Mouse (Mus musculus) embryonic facial prominence, embryonic 14.5 days (tissue): ENCODE data around the gene Mpv17. TPM values are rescaled to one million over a fixed set of nuclear protein-coding genes. Genes with fewer than 3 reads are reported as not detected.

Experiments used
- ATAC-seq: fragments of 200-750 bp; cut with Nextera tagmentation; 2 replicates; pipeline ENCODE4 v1.8.0; 2017; ENCODE audit warnings: low read depth, moderate number of reproducible peaks, moderate TSS enrichment
- DNase-seq: peaks from one replicate; pipeline ENCODE4 v3.0.0-alpha.2; 2015; ENCODE audit warnings: low spot score
- H3K27ac ChIP-seq: fragments of 300-500 bp; sonication (generic); replicated peaks from 2 replicates; pipeline ENCODE4 v1.5.1; 2014; ENCODE audit warnings: low read depth, mild to moderate bottlenecking, low read length, moderate library complexity
- H3K27me3 ChIP-seq: fragments of 300-500 bp; sonication (generic); replicated peaks from 2 replicates; pipeline ENCODE4 v1.6.1; 2014; ENCODE audit warnings: low read length; ENCODE audit not compliant: control insufficient read depth, insufficient read depth
- H3K36me3 ChIP-seq: fragments of 300-500 bp; sonication (generic); 2 replicates; pipeline ENCODE4 v1.6.1; 2014; ENCODE audit warnings: low read length, mixed read lengths; ENCODE audit not compliant: control insufficient read depth, insufficient read depth
- H3K4me1 ChIP-seq: fragments of 300-500 bp; sonication (generic); 2 replicates; pipeline ENCODE4 v1.6.1; 2014; ENCODE audit warnings: antibody characterized with exemption, low read length; ENCODE audit not compliant: control insufficient read depth, insufficient read depth
- H3K4me2 ChIP-seq: fragments of 300-500 bp; sonication (generic); 2 replicates; pipeline ENCODE4 v1.6.1; 2014; ENCODE audit warnings: low read depth, mild to moderate bottlenecking, low read length, moderate library complexity, mixed read lengths
- H3K4me3 ChIP-seq: fragments of 300-500 bp; sonication (generic); 2 replicates; pipeline ENCODE4 v1.5.1; 2014; ENCODE audit warnings: low read depth, mild to moderate bottlenecking, low read length
- H3K9ac ChIP-seq: fragments of 300-500 bp; sonication (generic); 2 replicates; pipeline ENCODE4 v1.6.1; 2014; ENCODE audit warnings: low read depth, mild to moderate bottlenecking, low read length, moderate library complexity, mixed read lengths
- H3K9me3 ChIP-seq: fragments of 300-500 bp; sonication (generic); 2 replicates; pipeline ENCODE4 v1.6.1; 2016; ENCODE audit warnings: low read length; ENCODE audit not compliant: control insufficient read depth
- WGBS: fragments of 180-500 bp; shearing (Covaris S2); extraction: QIAGEN DNeasy Blood & Tissue Kit; methylation state at CpG from one replicate; pipeline ENCODE4 v1.1.7; 2014; 5-methylcytosine and 5-hydroxymethylcytosine counted together
- polyA plus RNA-seq: library from polyadenylated mRNA; unstranded; fragments of >200 nt; fragmentation: Nextera tagmentation; extraction: Ambion mirVana; gene quantifications from 2 replicates; pipeline ENCODE4 v1.2.1, GENCODE M21; 2014

Mpv17 gene
- polyA plus RNA-seq, 1 experiment from 2014 or later, result 47.7 TPM

DNA sequence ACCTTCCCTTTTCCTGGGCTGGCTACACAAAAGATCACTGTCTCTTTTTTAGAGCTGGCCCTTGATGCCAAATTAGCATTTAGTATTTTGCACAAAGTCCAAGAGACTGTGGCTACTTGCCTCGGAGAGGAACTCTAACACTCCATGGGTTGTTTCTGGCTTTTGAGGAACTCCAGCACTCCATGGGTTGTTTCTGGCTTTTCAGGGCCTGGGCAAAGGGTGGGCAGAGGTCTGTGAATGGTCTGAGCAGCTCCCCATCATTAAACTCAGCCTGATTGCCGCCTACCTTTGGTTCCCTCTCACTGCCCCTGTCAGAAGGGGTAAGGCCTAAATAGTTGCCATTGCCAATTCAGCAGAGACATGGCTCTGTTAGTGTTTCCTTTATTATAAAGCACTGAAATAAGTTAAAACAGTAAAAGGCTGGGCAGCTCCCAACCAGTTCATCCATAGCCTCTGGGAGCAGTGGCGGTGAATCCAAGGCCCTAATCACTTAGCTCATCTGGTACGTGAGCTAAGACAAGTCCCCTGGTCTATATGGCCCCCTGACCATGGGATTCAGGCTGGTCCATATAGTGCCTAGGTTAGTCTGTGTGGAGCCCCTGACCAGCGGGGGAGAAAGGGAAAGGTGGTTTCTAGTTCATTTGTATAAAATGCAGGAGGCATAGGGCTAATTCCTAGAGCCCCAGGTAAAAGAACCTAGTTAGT lies 44.7 kb upstream of the Mpv17 start:
- WGBS, result 77% methylated on average over 5 of the region's 5 CpGs

DNA sequence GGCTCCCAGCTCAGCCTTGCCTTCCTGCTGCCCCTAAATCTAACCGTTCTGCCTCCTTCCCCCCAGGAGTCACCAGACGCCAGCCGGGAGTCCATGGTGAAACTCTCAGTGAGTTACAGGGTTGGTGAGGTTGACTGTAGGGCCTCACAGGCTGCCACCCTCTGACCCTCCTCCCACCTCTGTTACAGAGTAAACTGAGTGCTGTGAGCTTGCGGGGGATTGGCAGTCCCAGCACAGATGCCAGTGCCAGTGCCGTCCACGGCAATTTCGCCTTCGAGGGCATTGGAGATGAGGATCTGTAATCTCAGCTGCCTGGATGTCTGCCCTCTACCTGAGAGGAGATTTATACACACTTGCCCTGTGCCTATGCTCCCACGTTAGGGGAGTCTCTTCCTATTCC lies 44.1 kb upstream of the Mpv17 start:
- no peak overlapping the region for H3K4me3 ChIP-seq
- H3K36me3 ChIP-seq, result peaks cover 74% of the 10 kb centered on the region
- no peak overlapping the region for H3K27ac ChIP-seq
- ATAC-seq (no peak), DNase-seq (no peak)
- H3K4me2 ChIP-seq, result no peak overlapping the region
- WGBS, result 82% methylated on average over 9 of the region's 9 CpGs
- peaks cover 8% of the 10 kb centered on the region for H3K4me1 ChIP-seq
- no peak overlapping the region for H3K9ac ChIP-seq
- no peaks in the 10 kb centered on the region for H3K27me3 ChIP-seq
- H3K9me3 ChIP-seq, result peaks cover 5% of the 10 kb centered on the region

More for the DNA sequence above, 44.7 kb upstream of the Mpv17 start:
- Histone ChIP-seq H3K4me3 (no peak overlapping the region), H3K9ac (no peak overlapping the region), H3K27ac (no peak overlapping the region; the same call in 1 of the 2 replicates), H3K36me3 (peaks cover 80% of the 10 kb centered on the region), H3K4me1 (peaks cover 8% of the 10 kb centered on the region), H3K4me2 (no peak overlapping the region), H3K9me3 (peaks cover 5% of the 10 kb centered on the region), H3K27me3 (no peaks in the 10 kb centered on the region)
- ATAC-seq, result no peak
- no peak for DNase-seq

DNA sequence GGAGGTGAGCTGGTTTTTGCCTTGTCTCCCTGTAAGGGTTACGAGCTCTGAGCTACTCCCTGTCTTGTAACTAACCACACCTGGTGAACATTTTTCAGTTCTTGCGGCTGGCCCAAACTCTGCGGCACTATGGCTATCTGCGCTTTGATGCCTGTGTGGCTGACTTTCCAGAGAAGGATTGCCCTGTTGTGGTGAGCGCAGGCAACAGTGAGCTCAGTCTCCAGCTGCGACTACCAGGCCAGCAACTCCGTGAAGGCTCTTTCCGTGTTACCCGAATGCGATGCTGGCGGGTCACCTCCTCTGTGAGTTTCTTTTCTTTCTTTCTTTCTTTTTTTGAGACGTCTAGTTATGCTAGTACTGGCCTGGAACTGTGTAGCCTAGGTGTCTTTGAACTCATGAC lies 43.0 kb upstream of the Mpv17 start:
- Histone ChIP-seq H3K36me3 (peaks cover 67% of the 10 kb centered on the region), H3K9me3 (peaks cover 5% of the 10 kb centered on the region), H3K27ac (no peak overlapping the region), H3K4me2 (no peak overlapping the region), H3K27me3 (no peaks in the 10 kb centered on the region), H3K9ac (no peak overlapping the region), H3K4me1 (peaks cover 5% of the 10 kb centered on the region), H3K4me3 (no peak overlapping the region)
- no peak for DNase-seq
- ATAC-seq, result no peak
- WGBS, result 94% methylated on average over 12 of the region's 12 CpGs

DNA sequence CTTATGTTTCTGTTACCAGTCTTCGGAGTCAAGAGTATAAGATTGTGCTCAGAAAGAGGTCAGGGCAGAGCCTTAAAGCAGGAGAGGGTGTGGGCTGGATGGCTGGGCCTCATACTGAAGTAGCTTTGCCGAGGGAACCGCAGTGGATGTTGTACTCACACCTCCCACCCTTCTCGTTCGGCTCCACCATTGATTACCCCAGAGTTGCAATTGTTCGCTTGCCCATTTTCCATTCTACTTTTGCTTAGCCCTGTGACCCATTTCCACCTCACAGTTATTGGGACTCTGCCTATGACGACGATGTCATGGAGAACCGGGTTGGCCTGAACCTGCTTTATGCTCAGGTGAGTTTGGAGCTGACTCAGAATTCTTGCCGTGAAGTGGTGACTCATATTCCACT lies 42.2 kb upstream of the Mpv17 start:
- no peak overlapping the region for H3K4me3 ChIP-seq
- peaks cover 68% of the 10 kb centered on the region for H3K36me3 ChIP-seq
- ATAC-seq (no peak), DNase-seq (no peak)
- H3K9me3 ChIP-seq, result peaks cover 5% of the 10 kb centered on the region
- H3K4me1 ChIP-seq, result peaks cover 9% of the 10 kb centered on the region
- no peak overlapping the region for H3K27ac ChIP-seq
- H3K27me3 ChIP-seq, result no peaks in the 10 kb centered on the region
- 92% methylated on average over 10 of the region's 10 CpGs for WGBS
- no peak overlapping the region for H3K9ac ChIP-seq
- no peak overlapping the region for H3K4me2 ChIP-seq

DNA sequence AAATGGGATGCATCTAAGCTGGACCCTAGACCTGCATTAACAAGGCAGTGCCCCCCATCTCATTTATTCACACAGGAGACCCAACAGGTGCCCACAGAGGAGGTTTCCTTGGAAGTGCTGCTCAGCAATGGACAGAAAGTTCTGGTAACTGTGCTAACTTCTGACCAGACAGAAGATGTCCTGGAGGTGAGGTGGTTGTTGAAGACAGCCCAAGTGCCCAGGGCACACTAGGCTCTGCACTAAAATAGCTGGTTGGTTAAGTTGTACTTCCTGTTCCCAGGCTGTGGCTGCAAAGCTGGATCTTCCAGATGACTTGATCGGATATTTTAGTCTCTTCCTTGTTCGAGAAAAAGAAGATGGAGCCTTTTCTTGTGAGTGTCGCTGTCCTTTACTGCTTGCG lies 41.6 kb upstream of the Mpv17 start:
- ATAC-seq, result no peak
- H3K27ac ChIP-seq, result no peak overlapping the region
- 94% methylated on average over 4 of the region's 4 CpGs for WGBS

DNA sequence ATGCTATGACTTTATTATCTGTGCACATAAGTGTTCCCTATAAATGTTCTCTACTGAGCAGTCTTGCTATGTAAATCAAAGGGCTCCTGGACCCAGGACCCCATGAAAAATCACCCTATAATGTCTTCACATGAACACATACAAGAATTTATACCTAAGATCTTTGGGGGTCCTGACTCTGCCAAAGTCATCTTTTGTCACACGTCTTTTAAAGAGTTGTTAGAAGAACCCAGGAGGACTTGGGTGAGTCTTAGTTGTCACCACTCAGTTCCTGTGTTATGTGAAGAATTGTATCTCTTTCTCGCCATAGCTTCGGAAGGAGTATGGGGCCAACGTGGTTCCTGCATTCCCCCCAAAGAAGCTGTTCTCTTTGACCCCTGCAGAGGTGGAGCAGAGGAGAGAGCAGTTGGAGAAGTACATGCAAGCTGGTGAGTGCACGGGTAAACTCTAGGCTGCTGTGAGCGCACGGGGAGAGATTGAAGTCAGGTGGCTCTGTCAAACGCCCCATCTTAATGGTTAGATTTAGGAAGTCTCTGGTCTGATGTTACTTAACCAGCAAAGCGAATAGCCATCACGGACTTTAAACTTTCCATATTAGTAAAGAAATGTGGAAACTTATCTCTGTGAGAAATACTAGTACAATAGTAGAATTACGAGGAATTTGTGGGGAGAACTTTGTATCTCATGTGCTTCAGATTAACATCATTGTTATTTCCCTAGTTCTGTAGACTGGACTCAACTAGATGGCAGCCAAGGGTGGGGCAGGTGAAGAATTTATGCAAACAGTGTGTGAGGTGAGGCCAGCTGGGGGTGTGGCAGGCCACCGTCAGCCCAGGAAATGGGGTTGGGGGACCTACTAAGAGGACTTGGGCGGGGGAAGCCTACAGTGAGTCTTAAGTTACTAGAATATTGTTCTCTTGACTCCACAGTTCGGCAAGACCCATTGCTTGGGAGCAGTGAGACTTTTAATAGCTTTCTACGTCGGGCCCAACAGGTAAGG lies 40.7 kb upstream of the Mpv17 start:
- H3K9ac ChIP-seq, result peak overlapping the region; percentile 87; the same call in 1 of the 2 replicates
- peak overlapping the region; percentile 92 for H3K4me2 ChIP-seq

More for the DNA sequence above, 41.6 kb upstream of the Mpv17 start:
- Histone ChIP-seq H3K4me2 (no peak overlapping the region), H3K9me3 (peaks cover 5% of the 10 kb centered on the region), H3K36me3 (peaks cover 73% of the 10 kb centered on the region), H3K4me1 (peaks cover 9% of the 10 kb centered on the region), H3K9ac (no peak overlapping the region), H3K27me3 (no peaks in the 10 kb centered on the region), H3K4me3 (no peak overlapping the region)
- no peak for DNase-seq

DNA sequence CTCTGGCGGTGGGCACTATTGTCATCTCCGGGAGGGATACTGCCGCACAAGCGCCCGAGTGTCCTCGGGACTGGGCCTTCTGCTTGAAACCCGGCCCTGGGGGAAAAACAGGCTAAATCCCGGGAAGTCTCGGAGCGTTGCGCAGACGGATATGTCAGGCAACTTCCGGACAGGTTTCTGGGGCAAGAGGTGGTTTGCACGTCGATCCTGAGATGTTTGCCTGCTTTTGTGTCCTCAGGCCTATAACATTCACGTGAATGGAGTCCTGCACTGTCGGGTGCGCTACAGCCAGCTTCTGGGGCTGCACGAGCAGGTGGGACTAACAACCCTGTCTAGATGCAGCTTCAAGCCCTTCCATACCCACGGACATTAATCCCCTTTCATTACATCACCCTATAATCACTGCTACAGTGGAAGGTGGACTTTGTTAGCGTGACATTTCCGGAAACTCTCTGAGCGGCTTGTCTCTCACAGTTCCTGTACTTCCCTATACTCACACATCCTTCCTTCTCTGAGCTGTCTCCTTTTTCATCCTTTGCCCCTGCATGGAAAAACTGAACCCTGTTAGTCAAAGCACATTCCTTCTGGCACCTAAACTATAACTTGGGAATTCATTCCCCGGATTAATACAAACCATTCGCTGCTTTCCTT lies 39.7 kb upstream of the Mpv17 start:
- H3K36me3 ChIP-seq, result peaks cover 73% of the 10 kb centered on the region
- WGBS, result 10% methylated on average over 25 of the region's 25 CpGs
- H3K4me3 ChIP-seq, result peak overlapping the region; percentile 86
- H3K9me3 ChIP-seq, result no peaks in the 10 kb centered on the region
- H3K4me1 ChIP-seq, result peaks cover 9% of the 10 kb centered on the region
- peak overlapping the region; percentile 92 for H3K4me2 ChIP-seq
- H3K9ac ChIP-seq, result peak overlapping the region; percentile 87
- no peaks in the 10 kb centered on the region for H3K27me3 ChIP-seq
- peak overlapping the region; percentile 87 for H3K27ac ChIP-seq
- DNase-seq (peak; percentile 6), ATAC-seq (no peak)

More for the DNA sequence above, 40.7 kb upstream of the Mpv17 start:
- H3K27ac ChIP-seq, result no peak overlapping the region
- H3K9me3 ChIP-seq, result no peaks in the 10 kb centered on the region
- H3K36me3 ChIP-seq, result peaks cover 74% of the 10 kb centered on the region
- no peaks in the 10 kb centered on the region for H3K27me3 ChIP-seq
- H3K4me1 ChIP-seq, result peaks cover 9% of the 10 kb centered on the region
- no peak for DNase-seq
- no peak for ATAC-seq
- 91% methylated on average over 16 of the region's 16 CpGs for WGBS
- H3K4me3 ChIP-seq, result peak overlapping the region; percentile 86

DNA sequence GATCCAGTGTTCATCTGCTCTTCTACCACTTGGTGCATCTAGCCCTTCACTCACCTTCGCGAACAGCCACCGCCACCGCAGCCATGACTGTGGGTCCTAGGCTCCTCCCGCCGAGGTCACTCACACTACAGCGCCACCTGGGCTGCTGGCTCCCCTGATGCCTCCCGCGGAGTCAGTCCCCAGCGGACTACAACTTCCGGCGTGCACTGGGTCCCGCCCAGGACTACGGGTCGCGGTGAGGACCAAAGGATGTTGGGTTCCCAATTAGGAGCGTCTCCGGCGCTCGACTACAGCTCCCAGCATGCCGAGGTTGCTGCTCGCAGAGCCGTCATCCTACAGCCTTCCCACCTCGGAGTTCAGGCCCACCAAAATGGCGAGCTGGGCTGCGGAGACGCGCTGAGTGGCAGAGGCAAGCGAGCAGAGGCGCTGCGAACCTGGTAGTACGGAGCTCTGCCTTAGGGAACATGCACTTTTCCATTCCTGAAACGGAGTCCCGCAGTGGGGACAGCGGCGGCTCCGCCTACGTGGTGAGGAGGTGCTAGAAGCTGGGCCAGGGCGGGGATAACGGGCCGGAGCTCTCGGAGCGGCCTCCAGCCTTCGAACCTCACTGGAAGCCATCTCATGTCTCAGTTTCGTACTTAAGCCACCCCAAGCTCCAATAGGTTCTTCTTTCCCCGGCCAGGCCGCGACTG lies 39.0 kb upstream of the Mpv17 start, which contains the start of the genes Snx17 and Eif2b4:
TSS of gene Snx17 (plus strand) at position 289 of the 692 bp plus-strand sequence.
TSS of gene Eif2b4 (minus strand) at position 492 of the 692 bp plus-strand sequence.
- H3K9ac ChIP-seq, result peak within 1 kb of the TSS; percentile 87

More for the DNA sequence above, 39.0 kb upstream of the Mpv17 start, which contains the start of the genes Snx17 and Eif2b4:
- Histone ChIP-seq H3K36me3 (peaks cover 73% of the 10 kb centered on the region), H3K4me3 (peak within 1 kb of the TSS; percentile 86), H3K4me1 (peaks cover 9% of the 10 kb centered on the region), H3K27me3 (no peaks in the 10 kb centered on the region), H3K9me3 (no peaks in the 10 kb centered on the region), H3K4me2 (peak within 1 kb of the TSS; percentile 92), H3K27ac (peak within 1 kb of the TSS; percentile 87)
- peak; percentile 99 for DNase-seq
- under 1% methylated on average over 32 of the region's 48 CpGs for WGBS
- peak; percentile 98 for ATAC-seq
